Mouse (Mus musculus): ENCODE data around the gene Vpreb3.
"Not testable (repeated sequence)": the region's sequence is repeated elsewhere in the genome, so short reads cannot be mapped to it uniquely, and the experiment has no call there.

Gene Vpreb3

GRCm38 (mm10) chr10:75973846-75974245 is 31.0 kb downstream of the Vpreb3 start:
- no peak for DNase-seq (ENCODE audit: low spot score in 2 of 2)

DNA sequence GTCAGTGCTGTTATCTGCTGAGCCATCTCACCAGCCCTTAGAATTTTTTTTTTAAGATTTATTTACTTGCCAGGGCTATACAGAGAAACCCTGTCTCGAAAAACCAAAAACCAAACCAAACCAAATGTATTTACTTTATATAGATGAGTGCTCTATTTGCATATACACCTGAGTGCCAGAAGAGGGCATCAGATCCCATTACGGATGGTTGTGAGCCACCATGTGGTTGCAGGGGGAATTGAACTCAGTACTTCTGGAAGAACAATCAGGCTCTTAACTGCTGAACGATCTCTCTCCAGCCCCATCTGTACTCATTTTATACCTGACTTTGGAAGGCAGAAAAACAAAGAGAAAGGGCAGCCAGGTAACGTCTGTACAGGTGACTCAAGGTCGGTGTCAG is 32.4 kb downstream of the Vpreb3 start:
- no peak for DNase-seq (ENCODE audit: low spot score in 2 of 2)

GRCm38 (mm10) chr10:75978119-75978834 is 35.4 kb downstream of the Vpreb3 start:
- DNase-seq (ENCODE audit: low spot score in 2 of 2), result no peak

DNA sequence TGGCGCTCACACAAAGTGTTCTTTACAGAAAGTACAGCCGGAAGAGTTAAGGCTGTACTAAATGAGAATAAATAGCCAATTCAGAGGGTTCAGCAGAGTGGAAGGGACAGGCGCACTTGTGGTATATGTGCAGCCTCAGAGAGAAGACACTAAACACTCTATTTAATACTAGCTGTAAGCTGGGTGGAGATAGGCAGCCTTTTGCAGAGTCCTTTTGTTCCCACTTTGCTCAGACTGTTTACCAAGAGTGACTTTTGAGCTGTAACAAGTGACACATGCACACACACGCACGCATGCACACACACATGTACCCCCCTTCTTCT is 35.9 kb downstream of the Vpreb3 start:
- no peak for DNase-seq (ENCODE audit: low spot score in 2 of 2)

GRCm38 (mm10) chr10:75979432-75979831 is 36.6 kb downstream of the Vpreb3 start:
- no peak for DNase-seq (ENCODE audit: low spot score in 2 of 2)

DNA sequence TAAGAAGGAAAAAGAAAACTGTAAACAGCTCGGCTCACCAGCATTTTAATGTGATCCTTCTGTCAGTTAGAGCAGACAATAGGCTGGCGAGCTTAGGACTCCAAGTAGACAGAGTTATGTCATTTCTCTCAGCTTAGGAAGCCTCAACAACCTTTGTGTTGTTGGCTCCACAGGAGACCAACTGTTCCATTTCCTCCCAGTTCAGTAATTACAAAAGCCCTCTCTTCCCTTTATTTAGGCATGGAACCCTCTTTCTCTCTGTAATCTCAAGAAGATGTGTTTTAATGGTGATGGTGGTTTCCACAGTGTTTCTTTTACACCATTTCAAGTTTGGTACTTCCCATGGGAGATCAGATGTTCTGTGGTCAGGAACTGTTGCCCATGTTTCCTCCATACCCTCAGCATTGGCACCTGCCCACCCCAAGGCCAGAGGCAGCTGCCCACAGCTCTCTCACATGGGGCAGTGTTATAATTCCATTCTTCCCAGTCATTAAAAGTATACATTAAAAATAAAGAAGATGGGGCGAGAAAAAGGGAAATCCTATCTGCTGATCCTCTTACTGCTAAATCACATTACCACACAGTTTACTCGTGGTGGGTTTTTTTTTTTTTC is 47.7 kb downstream of the Vpreb3 start:
- no peak for DNase-seq (ENCODE audit: low spot score in 2 of 2)

GRCm38 (mm10) chr10:75993616-75994240 is 50.9 kb downstream of the Vpreb3 start:
- no peak for DNase-seq (ENCODE audit: low spot score in 2 of 2)

DNA sequence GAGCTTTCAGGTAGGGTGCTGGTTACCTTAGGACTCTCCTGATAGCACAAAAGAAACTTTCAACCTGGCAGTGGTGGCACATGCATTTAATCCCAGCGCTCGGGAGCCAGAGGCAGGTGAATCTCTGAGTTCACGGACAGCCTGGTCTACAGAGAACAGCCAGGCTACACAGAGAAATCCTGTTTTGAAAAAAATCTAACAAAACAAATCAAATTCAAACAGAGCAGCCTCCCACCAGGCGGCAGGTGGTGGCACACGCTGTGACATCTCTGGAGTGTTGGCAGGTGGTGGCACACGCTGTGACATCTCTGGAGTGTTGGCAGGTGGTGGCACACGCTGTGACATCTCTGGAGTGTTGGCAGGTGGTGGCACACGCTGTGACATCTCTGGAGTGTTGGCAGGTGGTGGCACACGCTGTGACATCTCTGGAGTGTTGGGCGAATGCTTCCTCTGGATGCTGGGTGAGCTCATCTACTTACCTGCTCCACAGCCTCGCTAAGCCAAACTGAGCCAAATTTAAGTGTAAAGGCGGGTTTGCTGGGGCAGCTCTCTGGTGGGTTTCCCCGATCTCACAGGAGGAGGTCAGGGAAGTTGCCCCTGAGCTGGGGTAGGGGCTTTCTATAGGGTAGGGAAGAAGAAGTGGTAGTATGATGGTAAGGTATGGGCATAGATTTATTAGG is 51.8 kb downstream of the Vpreb3 start:
- not testable (repeated sequence) for DNase-seq (ENCODE audit: low spot score in 2 of 2)

- DNase-seq (ENCODE audit: low spot score in 2 of 2), result no peak
Measured at GRCm38 (mm10) chr10:75995463-75995862, 52.6 kb downstream of the Vpreb3 start.

DNA sequence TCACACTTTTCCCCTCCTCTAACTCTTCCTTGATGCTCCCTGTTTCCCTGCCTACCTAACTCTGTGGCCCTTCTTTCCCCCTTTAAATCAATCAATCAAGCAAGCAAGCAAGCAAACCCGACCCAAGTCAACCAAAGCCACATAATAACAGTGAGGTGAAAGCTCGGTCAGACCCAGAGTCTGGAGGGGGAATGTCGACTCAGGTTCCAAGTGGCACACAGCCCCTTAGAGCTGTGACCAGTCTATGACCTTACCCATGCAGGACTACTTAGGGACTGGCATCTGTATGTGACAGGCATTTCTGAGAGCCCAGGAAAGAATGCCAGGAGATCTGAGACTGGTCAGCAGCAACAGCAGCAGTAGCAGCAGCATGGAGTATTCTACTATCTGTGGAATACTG is 53.5 kb downstream of the Vpreb3 start:
- DNase-seq (ENCODE audit: low spot score in 2 of 2), result no peak

All from right cerebral cortex, postnatal 36 days (tissue).